23 mouse cellular contexts compared by ENCODE assay signal in the genomic region with DNA sequence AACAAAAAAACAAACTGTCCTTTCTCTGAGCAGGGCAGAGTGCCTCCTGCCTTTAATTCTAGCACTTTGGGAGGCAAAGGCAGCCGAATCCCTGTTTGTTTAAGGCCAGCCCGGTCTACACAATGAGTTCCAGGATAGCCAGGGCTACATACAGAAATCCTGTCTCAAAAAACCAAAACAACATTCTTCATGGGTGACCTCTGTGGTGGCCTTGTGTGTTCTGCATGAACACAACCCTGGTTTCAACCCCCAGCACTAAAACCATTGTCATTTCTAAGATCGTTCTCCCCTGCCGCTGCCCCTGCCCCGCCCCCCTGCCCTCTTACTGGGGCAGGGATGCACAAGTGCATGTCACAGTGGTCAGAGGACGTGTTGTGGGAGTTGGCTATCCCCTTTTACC. TPM values are rescaled to one million over a fixed set of nuclear protein-coding genes. Genes with fewer than 3 reads are reported as not detected.
A peak's percentile ranks its signal among the peaks of the same experiment; 100 is the strongest.
DNase-seq lines count a peak whose midpoint lies in the region; ATAC-seq and TF ChIP-seq lines count a peak whose summit lies in the region.
"Had no signal": no experiment of that assay in that cellular context is flagged by ENCODE, and none has a peak within 500 bp of the region (broad histone marks: within the 10 kb centered on the region; RNA-seq: fewer than 3 reads in every experiment).

No protein-coding gene starts in this region.

- DNase-seq in ES-CJ7 (ENCODE audit: low read depth, low spot score) (peak; percentile 45), R1 (ENCODE audit: low read depth, low spot score) (peak; percentile 76)
- DNase-seq in liver, embryonic 11.5 days (ENCODE audit: low spot score) = no peak
- no peak for DNase-seq in adrenal gland, postnatal 36 days
- no peak for DNase-seq in thymus, postnatal 4 days
- DNase-seq: adrenal gland, adult 8-10 months; adrenal gland, postnatal 14 days; cerebellum, adult 11 months; cerebellum, adult 2 months; cerebellum, postnatal 14 days; cerebellum, postnatal 36 days; embryo, embryonic 11 days; forebrain, postnatal 0 days had no signal

- no peak overlapping the region for H3K4me3 ChIP-seq in ES-Bruce4 (ENCODE audit: low read depth, low read length)
- H3K4me3 ChIP-seq in liver, embryonic 11.5 days (ENCODE audit: low read depth, low read length) = no peak overlapping the region
- H3K4me3 ChIP-seq: embryonic facial prominence, embryonic 13.5 days; embryonic facial prominence, embryonic 15.5 days; erythroblast, embryonic 14.5 days; forebrain, embryonic 10.5 days; forebrain, embryonic 13.5 days; forebrain, embryonic 15.5 days had no signal

- TF ChIP-seq CTCF in ES-Bruce4 (IDR thresholded peaks at IDR 0.05; ENCODE audit: low read depth, low read length) = no peak

- no peak overlapping the region for H3K4me2 ChIP-seq in liver, embryonic 11.5 days
- H3K4me2 ChIP-seq: embryonic facial prominence, embryonic 13.5 days; embryonic facial prominence, embryonic 15.5 days; forebrain, embryonic 13.5 days; forebrain, embryonic 15.5 days had no signal

- TF ChIP-seq POLR2A in ES-Bruce4 (IDR thresholded peaks at IDR 0.05; ENCODE audit: insufficient read depth, low read length) = no peak

- H3K4me1 ChIP-seq in ES-Bruce4 (ENCODE audit: control insufficient read depth, insufficient read depth, low read length) = peaks cover 11% of the 10 kb centered on the region
- no peaks in the 10 kb centered on the region for H3K4me1 ChIP-seq in liver, embryonic 11.5 days (replicated peaks; ENCODE audit: control insufficient read depth, insufficient read depth, low read length)

- TF ChIP-seq EP300 in ES-Bruce4 (IDR thresholded peaks at IDR 0.05; ENCODE audit: insufficient read depth, low read depth, low read length) = peak; percentile 66; the same call in 1 of the 2 replicates

- no peaks in the 10 kb centered on the region for H3K27me3 ChIP-seq in ES-Bruce4 (ENCODE audit: control insufficient read depth, insufficient read depth, low read length, poor library complexity, severe bottlenecking)
- no peaks in the 10 kb centered on the region for H3K27me3 ChIP-seq in liver, embryonic 11.5 days (replicated peaks; ENCODE audit: control insufficient read depth, insufficient read depth, low read length)
- H3K27me3 ChIP-seq: embryonic facial prominence, embryonic 13.5 days; embryonic facial prominence, embryonic 15.5 days; forebrain, embryonic 13.5 days; forebrain, embryonic 15.5 days; Patski had no signal

- H3K9me3 ChIP-seq in ES-Bruce4 (replicated peaks; ENCODE audit: control insufficient read depth, insufficient read depth, low read length, poor library complexity, severe bottlenecking) = no peaks in the 10 kb centered on the region
- H3K9me3 ChIP-seq in liver, embryonic 11.5 days (ENCODE audit: control insufficient read depth, low read length) = no peaks in the 10 kb centered on the region
- H3K9me3 ChIP-seq: embryonic facial prominence, embryonic 13.5 days; embryonic facial prominence, embryonic 15.5 days; forebrain, embryonic 10.5 days; forebrain, embryonic 13.5 days; forebrain, embryonic 15.5 days; G1E had no signal

- peak overlapping the region; percentile 58; the same call in 1 of the 2 replicates for H3K9ac ChIP-seq in ES-Bruce4 (ENCODE audit: low read depth, poor library complexity, severe bottlenecking)
- no peak overlapping the region for H3K9ac ChIP-seq in liver, embryonic 11.5 days (ENCODE audit: low read depth, low read length)
- H3K9ac ChIP-seq: embryonic facial prominence, embryonic 13.5 days; embryonic facial prominence, embryonic 15.5 days; forebrain, embryonic 13.5 days; forebrain, embryonic 15.5 days; forebrain, postnatal 0 days had no signal

- ATAC-seq in liver, embryonic 11.5 days (replicated peaks; ENCODE audit: low FRiP score) = no peak
- ATAC-seq: activated CD4-positive, CD25-positive, alpha-beta regulatory T cell, adult 4 months; forebrain, embryonic 13.5 days; forebrain, embryonic 15.5 days; forebrain, postnatal 0 days; Patski had no signal

- 82% methylated on average over 6 of the region's 6 CpGs for WGBS in liver, embryonic 11.5 days

- H3K36me3 ChIP-seq in ES-Bruce4 (ENCODE audit: control insufficient read depth, insufficient read depth, low read length, poor library complexity, severe bottlenecking) = no peaks in the 10 kb centered on the region
- no peaks in the 10 kb centered on the region for H3K36me3 ChIP-seq in liver, embryonic 11.5 days (ENCODE audit: control insufficient read depth, insufficient read depth, low read length)
- H3K36me3 ChIP-seq: embryonic facial prominence, embryonic 13.5 days; embryonic facial prominence, embryonic 15.5 days; forebrain, embryonic 10.5 days; forebrain, embryonic 15.5 days; G1E had no signal

- H3K27ac ChIP-seq in ES-Bruce4 (ENCODE audit: insufficient read depth, low read length) = peak overlapping the region; percentile 100
- no peak overlapping the region for H3K27ac ChIP-seq in liver, embryonic 11.5 days (ENCODE audit: low read depth, low read length)
- H3K27ac ChIP-seq: embryonic facial prominence, embryonic 13.5 days; embryonic facial prominence, embryonic 15.5 days; forebrain, embryonic 10.5 days; forebrain, embryonic 13.5 days; forebrain, embryonic 15.5 days had no signal

RNA-seq across cellular contexts. Expression of a gene that starts 13.3 kb away (rescaled TPM):
- polyA plus RNA-seq in ES-Bruce4 (2011; ENCODE audit: insufficient read depth, insufficient read length, low read depth, missing spikeins) = 73.2 and 86.4 TPM in 2 replicates
- 66.5 and 74.7 TPM in 2 replicates for polyA plus RNA-seq in liver, embryonic 11.5 days (2014; fragmentation: Nextera tagmentation; extraction: Ambion mirVana)
- 10 to 100 TPM; 13.6 to 18.1 TPM for total RNA-seq in adrenal gland, postnatal 36 days (2021)

Comparison
In these comparisons a context has a peak if more than half of its experiments do, and no peak if none do; other contexts are left out.
1. DNase-seq: peak in ES-CJ7 (single experiment) and R1 (single experiment); none in liver, embryonic 11.5 days (single experiment), adrenal gland, postnatal 36 days (0 of 2) and thymus, postnatal 4 days (single experiment).